In genomic region chr6:145823588-145824234, GRCm38 (mm10) we compare ENCODE assay signal across 9 mouse cellular contexts. TPM values are rescaled to one million over a fixed set of nuclear protein-coding genes. Genes with fewer than 3 reads are reported as not detected.
DNase-seq lines count a peak whose midpoint lies in the region; ATAC-seq lines count a peak whose summit lies in the region.
"Had no signal": no experiment of that assay in that cellular context is flagged by ENCODE, and none has a peak within 500 bp of the region (broad histone marks: within the 10 kb centered on the region; RNA-seq: fewer than 3 reads in every experiment).

No protein-coding gene starts in this region.

- H3K4me2 ChIP-seq in limb, embryonic 11.5 days (ENCODE audit: low read depth, severe bottlenecking), result no peak overlapping the region
- no peak overlapping the region for H3K4me2 ChIP-seq in embryonic facial prominence, embryonic 14.5 days (ENCODE audit: low read depth, low read length)
- H3K4me2 ChIP-seq in lung, embryonic 16.5 days (ENCODE audit: low read depth, low read length), result no peak overlapping the region

- no peak overlapping the region for H3K4me3 ChIP-seq in limb, embryonic 11.5 days (ENCODE audit: low read depth, low read length)
- H3K4me3 ChIP-seq in limb, embryonic 10.5 days, result no peak overlapping the region
- H3K4me3 ChIP-seq in embryonic facial prominence, embryonic 14.5 days (ENCODE audit: low read depth, low read length), result no peak overlapping the region
- H3K4me3 ChIP-seq in lung, embryonic 16.5 days (ENCODE audit: low read length), result no peak overlapping the region

- WGBS in limb, embryonic 11.5 days, result 59% methylated on average over 5 of the region's 5 CpGs
- 61% methylated on average over 5 of the region's 5 CpGs for WGBS in limb, embryonic 10.5 days
- 48% methylated on average over 5 of the region's 5 CpGs for WGBS in embryonic facial prominence, embryonic 14.5 days
- WGBS in lung, embryonic 16.5 days, result 35% methylated on average over 5 of the region's 5 CpGs

- no peaks in the 10 kb centered on the region; the same call in 1 of the 2 replicates for H3K9me3 ChIP-seq in limb, embryonic 11.5 days (ENCODE audit: control insufficient read depth, low read length)
- no peaks in the 10 kb centered on the region for H3K9me3 ChIP-seq in limb, embryonic 10.5 days (replicated peaks)
- no peaks in the 10 kb centered on the region for H3K9me3 ChIP-seq in embryonic facial prominence, embryonic 14.5 days (ENCODE audit: control insufficient read depth, low read length)
- H3K9me3 ChIP-seq in lung, embryonic 16.5 days (ENCODE audit: control insufficient read depth, low read length), result no peaks in the 10 kb centered on the region

- no peak overlapping the region for H3K9ac ChIP-seq in limb, embryonic 11.5 days (ENCODE audit: low read length)
- H3K9ac ChIP-seq in embryonic facial prominence, embryonic 14.5 days (ENCODE audit: low read depth, low read length), result no peak overlapping the region
- no peak overlapping the region for H3K9ac ChIP-seq in lung, embryonic 16.5 days (ENCODE audit: low read length)

- H3K27me3 ChIP-seq in limb, embryonic 11.5 days (ENCODE audit: control insufficient read depth, insufficient read depth, low read length), result no peaks in the 10 kb centered on the region
- H3K27me3 ChIP-seq in limb, embryonic 10.5 days (ENCODE audit: low read depth, poor library complexity, severe bottlenecking), result no peaks in the 10 kb centered on the region
- H3K27me3 ChIP-seq in embryonic facial prominence, embryonic 14.5 days (replicated peaks; ENCODE audit: control insufficient read depth, insufficient read depth, low read length), result no peaks in the 10 kb centered on the region
- no peaks in the 10 kb centered on the region for H3K27me3 ChIP-seq in lung, embryonic 16.5 days (ENCODE audit: control insufficient read depth, insufficient read depth, low read depth, low read length)

- no peak for DNase-seq in cerebellum, adult 11 months
- DNase-seq in limb, embryonic 11.5 days (ENCODE audit: low spot score), result peak; percentile 27
- no peak for DNase-seq in limb, embryonic 10.5 days (ENCODE audit: low spot score)
- peak; percentile 74 for DNase-seq in embryonic facial prominence, embryonic 14.5 days (ENCODE audit: low spot score)
- no peak for DNase-seq in right cerebral cortex, postnatal 25 days
- no peak for DNase-seq in layer of hippocampus, adult 9-10 months (ENCODE audit: low spot score)

- no peaks in the 10 kb centered on the region for H3K36me3 ChIP-seq in limb, embryonic 11.5 days (ENCODE audit: control insufficient read depth, insufficient read depth, low read length)
- H3K36me3 ChIP-seq in limb, embryonic 10.5 days, result peaks cover 12% of the 10 kb centered on the region
- peaks cover 5% of the 10 kb centered on the region; the same call in 1 of the 2 replicates for H3K36me3 ChIP-seq in embryonic facial prominence, embryonic 14.5 days (ENCODE audit: control insufficient read depth, insufficient read depth, low read length)
- H3K36me3 ChIP-seq in lung, embryonic 16.5 days (ENCODE audit: control insufficient read depth, insufficient read depth, low read length), result 0 out of 2 replicates have a peak, but pooled peaks cover 5% of the 10 kb centered on the region
- H3K36me3 ChIP-seq: G1E had no signal

- ATAC-seq in cerebellum, adult (ENCODE audit: insufficient number of reproducible peaks, low FRiP score, low TSS enrichment), result peak; percentile 55; the same call in 1 of the 2 replicates
- ATAC-seq in limb, embryonic 11.5 days (ENCODE audit: insufficient number of reproducible peaks, low FRiP score, low TSS enrichment, low read depth), result no peak
- no peak for ATAC-seq in embryonic facial prominence, embryonic 14.5 days (ENCODE audit: low read depth)
- peak; percentile 56 for ATAC-seq in lung, embryonic 16.5 days (ENCODE audit: low read depth)

- H3K4me1 ChIP-seq in limb, embryonic 11.5 days (ENCODE audit: control insufficient read depth, insufficient read depth, low read length), result 0 out of 2 replicates have a peak, but pooled peaks cover 3% of the 10 kb centered on the region
- peaks cover 8% of the 10 kb centered on the region; the same call in 1 of the 2 replicates for H3K4me1 ChIP-seq in limb, embryonic 10.5 days
- no peaks in the 10 kb centered on the region for H3K4me1 ChIP-seq in embryonic facial prominence, embryonic 14.5 days (ENCODE audit: control insufficient read depth, insufficient read depth, low read length)
- peaks cover 5% of the 10 kb centered on the region; the same call in 1 of the 2 replicates for H3K4me1 ChIP-seq in lung, embryonic 16.5 days (replicated peaks; ENCODE audit: control insufficient read depth, insufficient read depth, low read length)

- H3K27ac ChIP-seq in limb, embryonic 11.5 days (replicated peaks; ENCODE audit: low read depth, low read length), result no peak overlapping the region
- H3K27ac ChIP-seq in limb, embryonic 10.5 days, result no peak overlapping the region
- no peak overlapping the region for H3K27ac ChIP-seq in embryonic facial prominence, embryonic 14.5 days (replicated peaks; ENCODE audit: low read depth, low read length)
- H3K27ac ChIP-seq in lung, embryonic 16.5 days (ENCODE audit: low read length), result no peak overlapping the region

RNA-seq across cellular contexts. Expression of gene Bhlhe41, which starts 41.6 kb away (rescaled TPM):
- 0.49 and 0.70 TPM in 2 replicates for polyA plus RNA-seq in limb, embryonic 11.5 days (2014; fragmentation: Nextera tagmentation; extraction: Ambion mirVana)
- 0.23 and 0.26 TPM in 2 replicates for polyA plus RNA-seq in limb, embryonic 10.5 days (2016; fragmentation: Nextera tagmentation; extraction: Ambion mirVana)
- polyA plus RNA-seq in embryonic facial prominence, embryonic 14.5 days (2014; fragmentation: Nextera tagmentation; extraction: Ambion mirVana), result 3.0 and 3.3 TPM in 2 replicates
- polyA plus RNA-seq in lung, embryonic 16.5 days (2015; fragmentation: Nextera tagmentation; extraction: Ambion mirVana), result 0.63 and 0.75 TPM in 2 replicates
- polyA plus RNA-seq: G1E had no signal

Comparison
In these comparisons a context has a peak if more than half of its experiments do, and no peak if none do; other contexts are left out.
1. DNase-seq: peak in limb, embryonic 11.5 days (single experiment) and embryonic facial prominence, embryonic 14.5 days (single experiment); none in cerebellum, adult 11 months (single experiment), limb, embryonic 10.5 days (single experiment), right cerebral cortex, postnatal 25 days (single experiment) and layer of hippocampus, adult 9-10 months (single experiment).
2. ATAC-seq: peak in cerebellum, adult (single experiment) and lung, embryonic 16.5 days (single experiment); none in limb, embryonic 11.5 days (single experiment) and embryonic facial prominence, embryonic 14.5 days (single experiment).